Mouse (Mus musculus): ENCODE data around the gene Scamp4.
A peak's percentile ranks its signal among the peaks of the same experiment; 100 is the strongest.

Gene Scamp4

DNA sequence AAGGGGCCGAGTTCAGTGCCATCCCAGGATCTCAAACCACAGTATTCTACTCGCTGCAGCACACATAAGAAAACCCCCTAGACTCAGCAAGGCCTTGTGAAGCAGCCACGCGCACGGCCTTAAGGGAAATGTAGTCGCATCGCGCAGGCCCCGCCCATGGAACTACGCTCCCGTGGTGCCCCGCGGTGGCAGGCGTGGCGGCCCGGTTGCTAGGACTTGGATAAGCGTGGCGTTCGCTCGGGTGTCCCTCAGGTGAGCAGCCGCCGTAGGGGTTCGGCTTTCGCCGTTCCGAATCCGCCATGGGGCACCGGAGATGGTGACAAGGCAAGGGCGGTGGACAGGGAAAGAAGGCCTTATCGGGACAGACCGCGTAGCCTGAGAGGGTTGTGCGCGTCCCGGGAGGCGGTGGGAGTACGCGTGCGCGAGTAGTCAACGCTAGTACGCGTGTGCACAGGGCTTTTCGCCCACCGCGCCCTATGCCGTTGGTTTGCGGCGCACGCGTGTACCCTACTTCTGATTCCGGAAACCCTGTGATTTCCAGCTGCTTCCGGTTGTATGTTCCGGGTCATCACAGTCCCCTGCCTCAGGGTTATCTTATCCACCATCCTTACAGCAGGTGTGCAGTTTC, at the start of gene Scamp4, which contains the start of gene Adat3:
Gene Scamp4 (plus strand): TSS at position 175 of the 628 bp plus-strand sequence.
Gene Adat3 (plus strand): TSS at position 183 of the 628 bp plus-strand sequence.
- peak; percentile 91 to 94 for DNase-seq (ENCODE audit: low spot score in 2 of 2)

DNA sequence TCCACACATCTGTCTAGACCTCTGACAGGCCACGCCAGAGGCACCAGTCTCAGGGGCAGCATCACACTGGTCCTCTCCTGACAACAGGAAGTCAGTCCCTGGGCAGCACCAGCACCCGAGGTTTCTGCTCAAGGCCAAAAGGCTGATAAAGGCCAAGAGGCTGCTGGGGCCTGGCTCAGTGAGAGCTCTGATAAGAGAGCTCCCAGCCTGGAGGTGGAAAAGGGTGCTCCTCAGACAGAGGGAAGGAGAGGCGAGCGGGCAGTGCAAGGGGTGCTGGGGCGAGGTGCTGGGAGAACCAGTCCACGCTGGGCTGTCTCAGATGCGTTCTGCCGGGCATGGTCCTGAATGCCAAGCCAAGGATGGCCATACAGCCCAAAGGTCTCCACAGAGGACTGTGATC, 49.1 kb upstream of the Scamp4 start:
- DNase-seq (ENCODE audit: low spot score in 2 of 2), result no peak

DNA sequence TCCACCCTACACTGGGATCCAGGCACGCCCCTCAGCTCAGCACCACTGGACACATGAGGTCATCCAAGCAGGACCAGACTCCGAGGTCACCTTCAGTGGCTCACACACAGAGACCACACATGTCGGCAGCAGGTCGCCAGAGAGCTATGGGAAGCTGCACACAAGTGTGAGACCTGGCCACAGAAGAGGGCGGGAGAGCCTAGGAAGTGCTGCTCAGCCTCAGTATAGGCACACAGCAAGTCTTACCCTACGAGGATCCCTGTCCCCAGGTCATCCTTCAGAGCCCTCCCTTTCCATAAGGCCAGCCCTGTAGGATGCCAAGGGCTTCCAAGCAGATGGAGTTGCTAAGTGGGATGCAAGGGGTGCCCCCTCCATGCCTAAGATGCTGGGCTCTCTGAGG, 48.7 kb upstream of the Scamp4 start:
- no peak for DNase-seq (ENCODE audit: low spot score in 2 of 2)

DNA sequence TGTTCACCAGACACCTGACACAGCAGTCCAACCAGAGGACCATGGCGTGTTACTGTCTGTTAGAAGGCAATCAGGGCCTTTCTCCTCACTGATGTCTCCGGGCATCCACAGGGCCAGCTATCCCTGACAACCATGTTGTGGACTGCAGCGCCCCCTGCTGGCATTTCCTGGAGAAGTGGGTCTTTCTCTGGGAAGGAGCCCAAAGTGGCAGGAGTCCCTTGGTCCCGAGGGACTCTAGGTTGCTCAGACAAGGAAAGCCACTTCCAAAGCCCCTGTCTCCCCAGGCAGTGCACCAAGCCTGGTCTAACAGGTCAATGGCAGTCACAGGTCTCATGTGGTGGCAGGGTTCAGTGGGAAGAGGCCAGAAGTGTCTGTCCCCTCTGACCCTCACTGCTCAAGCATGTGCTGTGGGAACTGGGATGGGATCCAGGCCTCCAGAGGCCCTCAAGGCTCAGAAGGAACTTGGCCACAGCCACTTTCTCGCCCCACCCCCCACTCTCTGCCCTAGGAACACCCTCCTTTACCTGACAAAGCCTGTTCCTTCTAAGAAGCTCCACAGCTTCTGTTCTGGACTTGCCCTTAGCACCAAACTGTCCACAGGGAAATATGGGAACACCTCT, 45.2 kb upstream of the Scamp4 start:
- peak; percentile 43 to 73 for DNase-seq (ENCODE audit: low spot score in 2 of 2)

DNA sequence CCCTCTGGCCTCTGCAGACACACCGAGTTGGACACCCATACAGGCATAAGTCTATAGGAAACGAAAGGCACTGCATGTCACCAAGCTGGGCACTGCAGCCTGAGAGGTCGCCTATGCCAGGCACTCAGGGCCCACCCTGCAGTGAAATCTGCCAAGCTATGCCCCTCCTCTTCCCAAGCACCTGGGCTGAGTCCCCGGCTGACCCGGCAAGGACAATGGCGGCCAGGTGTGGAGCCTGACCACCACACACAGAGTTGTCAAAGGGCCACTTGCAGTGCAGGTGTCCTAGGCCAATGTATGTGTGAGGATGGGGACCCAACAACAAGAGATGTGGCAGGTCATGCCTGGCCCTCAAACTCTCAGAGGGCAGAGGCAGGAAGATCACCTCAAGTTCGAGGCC, 43.2 kb upstream of the Scamp4 start:
- DNase-seq (ENCODE audit: low spot score in 2 of 2), result no peak

DNA sequence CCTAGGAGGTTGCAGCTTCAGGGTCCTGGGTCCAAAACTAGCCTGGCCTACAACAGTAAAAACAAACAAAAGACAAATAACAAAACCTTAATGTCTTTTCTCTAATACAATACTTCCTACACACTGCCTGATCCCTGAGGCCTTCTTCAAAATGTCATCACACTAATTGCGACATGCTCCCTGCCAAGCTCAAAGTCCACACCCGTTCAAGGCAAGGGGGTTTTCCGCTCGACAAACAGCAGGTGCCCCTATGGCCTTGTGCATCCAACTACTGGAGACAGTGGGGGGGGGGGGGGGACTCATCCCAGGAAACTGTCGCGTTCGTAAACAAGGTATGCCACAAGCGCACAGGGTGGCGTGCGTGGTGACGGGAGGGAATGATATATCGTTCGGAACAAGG, 42.1 kb upstream of the Scamp4 start:
- DNase-seq (ENCODE audit: low spot score in 2 of 2), result no peak

DNA sequence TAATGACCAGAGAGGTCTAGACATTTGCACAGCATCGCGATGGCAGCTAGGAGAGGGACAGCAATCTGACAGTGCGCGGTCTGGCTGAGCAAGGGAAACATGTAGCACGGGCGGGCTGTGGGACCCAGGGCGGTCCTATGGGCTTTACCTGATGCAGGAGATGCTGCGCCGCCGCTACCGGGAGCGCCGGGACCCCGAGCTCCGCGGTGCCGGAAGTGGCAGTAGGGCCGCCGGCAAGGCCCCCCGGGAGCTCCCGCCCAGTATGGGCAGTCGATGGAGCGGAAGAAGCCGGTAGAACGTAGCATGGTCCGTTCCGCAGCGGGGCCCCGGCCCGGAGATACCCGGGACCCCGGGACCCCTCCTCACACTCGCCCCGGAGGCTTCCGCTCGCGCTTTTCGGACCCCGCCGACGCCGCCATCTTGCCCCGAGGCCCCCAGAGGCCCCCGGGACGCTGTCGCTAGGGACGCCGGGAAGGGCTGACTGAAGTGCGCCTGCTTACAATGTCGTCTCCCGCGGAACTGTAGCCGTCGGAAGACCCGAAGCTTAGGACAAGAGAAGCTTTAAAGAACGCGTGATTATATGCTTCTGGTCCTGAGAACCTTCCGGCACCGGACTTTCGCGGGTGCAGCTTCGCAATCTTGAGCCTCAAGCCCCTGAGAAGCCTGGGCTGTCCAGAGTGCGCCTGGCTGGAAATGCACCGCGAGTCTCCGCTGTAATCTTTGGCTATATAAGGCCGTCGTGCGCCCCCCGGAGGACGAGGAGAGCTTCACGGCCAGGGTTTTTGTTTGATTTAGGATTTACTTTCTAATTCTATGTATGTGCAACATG, 41.3 kb upstream of the Scamp4 start, which contains the start of gene Rexo1:
Gene Rexo1 (minus strand): TSS at position 445 of the 829 bp plus-strand sequence.
- peak; percentile 86 to 93 for DNase-seq (ENCODE audit: low spot score in 2 of 2)

DNA sequence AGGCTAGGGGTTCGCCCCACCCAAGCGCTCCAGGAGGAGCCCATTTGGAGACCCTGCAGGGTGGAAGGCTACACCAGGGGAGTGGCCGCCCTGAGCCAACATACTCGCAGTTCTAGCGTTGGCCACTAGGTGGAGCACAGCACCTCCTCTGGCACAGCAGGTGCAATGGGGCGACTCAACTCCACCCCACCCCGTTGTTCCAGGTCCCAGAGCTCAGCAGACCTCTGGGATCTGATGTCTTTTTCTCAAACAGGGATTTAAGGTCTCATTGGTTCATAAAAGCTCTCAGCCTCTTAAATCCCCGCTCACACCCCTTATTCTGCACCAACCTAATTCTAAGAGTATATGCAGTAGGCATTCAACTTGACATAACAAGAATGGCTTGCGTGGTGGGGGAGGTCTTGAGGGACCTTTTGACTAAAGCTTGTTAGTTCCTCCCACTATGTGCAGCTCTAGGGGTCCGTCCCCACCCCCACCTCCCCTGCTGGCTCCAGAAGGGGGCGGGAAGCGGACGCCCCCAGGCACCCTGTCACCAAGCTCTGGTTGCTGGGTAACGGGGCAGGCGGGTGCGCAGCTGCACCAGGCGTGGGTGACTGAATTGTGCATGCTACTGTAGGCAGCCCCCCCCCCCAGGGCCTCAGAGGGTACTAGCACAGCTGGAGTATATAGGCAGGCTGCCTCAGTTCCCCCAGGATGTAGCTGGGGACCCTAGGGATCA, 36.1 kb upstream of the Scamp4 start:
- peak; percentile 87 to 95 for DNase-seq (ENCODE audit: low spot score in 2 of 2)

DNA sequence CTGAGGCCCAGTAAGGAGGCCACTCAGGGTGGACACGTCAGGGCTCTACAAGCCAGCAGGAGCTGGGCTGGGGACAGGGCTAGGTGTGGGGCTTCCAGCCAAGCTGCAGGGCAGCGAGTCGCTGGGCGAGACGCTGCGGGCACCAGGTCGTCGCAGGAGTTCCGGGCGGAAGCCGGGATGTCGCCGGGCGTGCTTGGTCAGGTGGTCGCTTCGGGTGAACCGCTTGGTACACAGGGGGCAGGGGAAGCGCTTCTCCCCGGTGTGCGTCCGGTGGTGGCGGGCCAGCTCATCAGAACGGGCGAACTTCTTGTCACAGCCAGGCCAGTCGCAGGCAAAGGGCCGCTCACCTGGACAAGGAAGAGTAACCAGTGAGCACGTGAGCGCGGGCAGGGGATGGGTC, 33.8 kb upstream of the Scamp4 start:
- DNase-seq (ENCODE audit: low spot score in 2 of 2), result no peak

DNA sequence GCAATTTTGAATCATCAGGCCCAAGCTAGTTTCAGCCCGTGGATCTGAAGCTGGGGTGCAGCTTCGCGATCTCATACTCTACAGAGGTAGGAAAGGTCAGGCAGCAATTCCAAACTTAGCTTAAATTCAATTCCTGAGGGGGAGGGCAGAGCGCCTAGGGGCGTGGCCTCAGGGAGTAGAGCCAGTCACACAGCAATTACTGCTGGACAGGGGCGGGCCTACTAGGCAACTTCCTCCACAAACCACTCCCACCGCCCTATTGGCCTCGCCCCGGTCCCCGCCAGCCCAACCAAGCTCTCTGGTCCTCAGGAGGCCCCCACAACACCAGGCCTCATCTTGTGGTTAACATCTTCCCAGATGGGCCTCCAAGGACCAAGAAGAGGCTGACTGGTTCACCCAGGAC, 33.0 kb upstream of the Scamp4 start:
- no peak for DNase-seq (ENCODE audit: low spot score in 2 of 2)

DNA sequence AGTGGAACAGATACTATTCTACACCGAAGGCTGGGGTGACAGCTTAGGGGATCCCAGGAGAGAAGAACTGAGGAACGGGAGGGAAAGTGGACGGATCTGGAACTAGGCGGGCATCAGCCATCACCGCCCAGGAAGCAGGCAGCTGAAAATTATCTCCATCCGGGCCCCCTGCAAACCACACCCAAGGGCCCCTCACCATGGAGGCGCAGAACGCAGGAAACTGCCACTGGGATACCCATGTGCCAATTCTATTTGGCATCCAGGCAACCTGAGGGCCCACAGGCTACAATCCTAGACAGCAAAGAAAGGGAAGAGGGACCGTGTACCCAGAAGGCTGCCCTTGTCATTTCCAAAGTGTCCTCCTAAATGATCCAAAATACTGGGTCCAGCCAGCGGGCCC, 32.3 kb upstream of the Scamp4 start:
- DNase-seq (ENCODE audit: low spot score in 2 of 2), result no peak

DNA sequence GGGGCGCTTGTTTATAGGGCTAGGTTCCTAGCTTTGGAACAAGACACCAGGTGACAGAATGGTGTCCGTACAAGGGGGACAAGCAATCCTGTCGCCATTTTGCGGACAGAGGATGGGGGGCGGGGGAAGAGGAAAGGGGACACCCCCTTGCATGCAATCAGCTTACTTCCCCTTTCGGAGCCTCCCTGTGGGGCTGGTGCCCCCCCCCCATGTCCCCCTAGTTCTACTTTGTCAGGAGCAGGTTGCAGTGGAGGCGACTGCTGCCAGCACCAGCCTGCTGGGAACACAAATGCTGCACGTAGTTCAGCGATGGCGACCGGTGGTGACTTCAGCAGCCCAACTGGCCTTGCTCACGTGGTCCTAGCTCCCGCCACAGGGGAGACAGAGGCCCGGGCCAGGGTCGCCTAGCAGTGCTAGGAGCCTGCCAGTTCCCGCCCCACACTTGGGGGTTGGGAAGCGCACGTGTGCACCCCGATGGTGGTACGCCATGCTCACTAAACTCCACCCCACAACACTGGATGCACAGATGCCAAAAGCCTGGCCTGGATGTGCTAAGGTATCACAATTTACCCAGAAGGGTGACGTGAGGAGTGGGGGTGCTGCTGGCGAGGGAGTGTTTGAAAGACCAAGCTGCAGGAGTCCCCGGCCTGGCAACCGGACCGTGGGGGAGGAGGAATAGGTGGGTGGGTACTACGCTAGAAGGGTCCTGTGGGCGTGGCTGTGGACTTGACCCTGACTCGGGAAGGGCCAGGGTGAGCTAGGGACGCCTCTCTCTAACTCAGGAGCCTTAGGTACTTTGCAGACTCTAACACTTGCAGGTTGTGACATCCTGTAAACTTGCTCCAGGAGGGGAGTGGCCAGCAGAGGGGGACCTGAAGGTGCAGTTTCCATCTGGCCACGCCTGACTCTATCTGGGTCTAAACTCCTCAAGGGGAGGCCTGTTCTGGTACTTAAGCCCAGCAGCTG, 31.5 kb upstream of the Scamp4 start:
- DNase-seq (ENCODE audit: low spot score in 2 of 2), result no peak

DNA sequence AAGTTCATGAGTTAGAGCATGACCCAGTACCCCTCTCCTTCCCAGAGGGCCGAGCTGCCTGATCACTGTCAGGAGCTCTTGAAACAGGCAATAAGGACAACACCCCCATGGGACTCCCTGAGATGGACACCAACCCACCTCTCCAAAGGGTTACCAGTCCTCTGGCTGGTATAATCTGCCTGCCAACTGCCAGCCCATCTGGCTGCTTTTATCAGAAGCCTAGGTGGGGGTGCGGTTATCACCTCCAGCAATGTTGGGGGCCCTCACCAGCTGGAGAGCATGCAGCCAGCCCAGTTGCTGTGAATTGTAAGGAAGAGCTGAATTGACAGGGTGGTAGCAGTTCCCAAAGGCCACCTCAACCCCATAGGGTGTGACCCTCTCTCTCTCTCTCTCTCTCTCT, 30.2 kb upstream of the Scamp4 start:
- DNase-seq (ENCODE audit: low spot score in 2 of 2), result no peak

DNA sequence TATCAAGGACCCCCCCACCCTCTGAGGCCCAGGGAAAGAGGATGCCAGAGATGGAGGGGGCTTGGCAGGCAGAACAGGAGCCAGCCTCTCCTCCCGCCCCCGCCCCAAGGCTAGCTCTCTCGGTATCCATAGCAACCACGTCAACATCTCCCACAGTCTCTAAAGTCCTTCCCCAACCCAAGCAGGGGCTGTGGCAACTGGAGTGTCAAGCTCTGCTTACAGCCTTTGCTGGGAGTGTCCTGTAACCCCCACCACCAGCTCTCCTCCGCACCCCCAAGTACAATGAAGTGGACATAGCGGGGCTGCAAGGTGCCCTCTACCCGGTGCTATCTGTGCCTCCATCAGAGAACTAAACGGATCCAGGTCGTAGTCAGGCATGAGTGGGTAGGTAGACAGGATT, 28.7 kb upstream of the Scamp4 start:
- no peak for DNase-seq (ENCODE audit: low spot score in 2 of 2)

DNA sequence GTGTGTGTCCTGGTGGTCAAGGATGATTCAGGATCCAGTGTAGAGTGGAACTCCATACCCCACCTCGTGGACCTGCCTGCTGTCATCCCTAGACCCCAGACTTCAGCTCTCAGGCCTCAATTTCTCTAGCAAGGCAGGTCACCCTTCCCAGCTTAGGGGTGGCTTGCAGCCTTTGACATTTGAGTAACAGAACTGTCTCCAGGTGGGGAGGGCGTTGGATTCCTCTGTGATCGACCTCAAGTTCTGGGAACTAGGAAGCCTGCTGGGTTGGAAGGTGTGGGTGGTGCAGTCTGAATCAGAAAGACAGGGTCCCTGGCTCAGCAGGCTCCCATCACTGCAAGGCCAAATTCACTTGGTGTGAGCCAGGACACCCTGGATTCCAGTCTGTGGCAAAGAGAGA, 27.8 kb upstream of the Scamp4 start:
- DNase-seq (ENCODE audit: low spot score in 2 of 2), result no peak

DNA sequence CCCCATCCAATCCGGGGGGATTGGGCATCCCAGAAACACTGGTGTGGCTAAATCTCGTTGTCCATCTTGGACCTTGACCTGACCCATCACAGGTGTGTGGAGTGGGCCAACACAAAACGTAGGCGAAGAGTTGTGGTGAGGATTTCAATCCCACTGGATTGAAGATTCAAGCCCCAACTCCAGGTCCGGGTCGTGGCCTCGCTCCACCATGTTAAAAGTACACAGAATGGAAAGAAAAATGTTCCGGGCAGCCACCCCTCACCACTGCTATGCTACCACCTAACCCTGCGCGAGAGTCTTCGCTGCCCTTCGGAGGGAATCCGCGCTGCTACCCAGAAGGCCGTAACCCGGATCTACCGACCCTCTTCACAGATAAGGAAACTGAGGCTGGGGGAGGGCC, 26.7 kb upstream of the Scamp4 start:
- DNase-seq (ENCODE audit: low spot score in 2 of 2), result no peak

DNA sequence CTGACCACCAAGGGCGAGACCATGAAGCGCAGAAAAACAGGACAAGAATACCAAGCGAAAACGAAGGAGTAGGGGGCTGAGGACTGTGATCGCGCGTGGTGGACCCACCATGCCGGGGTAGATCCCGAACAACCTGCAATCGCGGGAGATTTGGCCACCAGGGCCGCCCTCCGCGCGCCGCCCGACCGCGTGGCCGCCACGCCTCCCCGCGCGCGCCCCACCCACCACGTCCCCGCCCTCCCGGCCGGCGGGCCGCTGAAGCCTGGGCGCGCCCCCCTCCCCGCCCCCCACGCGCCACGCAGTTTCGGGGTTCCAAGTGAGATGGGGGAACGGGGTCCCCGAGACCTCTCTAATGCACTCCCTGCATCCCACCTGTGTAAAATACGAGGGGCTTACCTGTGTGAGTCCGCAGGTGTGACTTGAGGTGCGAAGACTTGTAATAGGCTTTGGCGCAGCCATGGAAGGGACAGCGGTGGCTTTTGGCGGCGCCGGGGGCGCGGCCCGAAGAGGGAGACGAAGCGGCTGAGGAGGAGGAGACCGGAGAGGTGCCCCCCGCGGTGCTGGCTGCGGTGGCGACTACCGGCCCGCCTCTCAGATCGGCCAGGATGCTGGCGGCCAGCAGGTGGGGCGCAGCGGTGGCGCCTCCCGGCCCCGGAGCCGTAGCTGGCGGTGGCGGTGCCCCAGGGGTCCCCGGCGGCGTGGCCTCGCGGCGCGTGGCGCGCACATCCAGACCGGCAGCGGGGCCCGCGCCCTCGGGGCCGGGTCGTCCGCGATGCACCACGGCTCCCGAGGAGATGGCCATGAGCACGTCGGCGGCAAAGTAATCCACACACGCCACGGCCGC, 26.1 kb upstream of the Scamp4 start:
- peak; percentile 47 to 51 for DNase-seq (ENCODE audit: low spot score in 2 of 2)

DNA sequence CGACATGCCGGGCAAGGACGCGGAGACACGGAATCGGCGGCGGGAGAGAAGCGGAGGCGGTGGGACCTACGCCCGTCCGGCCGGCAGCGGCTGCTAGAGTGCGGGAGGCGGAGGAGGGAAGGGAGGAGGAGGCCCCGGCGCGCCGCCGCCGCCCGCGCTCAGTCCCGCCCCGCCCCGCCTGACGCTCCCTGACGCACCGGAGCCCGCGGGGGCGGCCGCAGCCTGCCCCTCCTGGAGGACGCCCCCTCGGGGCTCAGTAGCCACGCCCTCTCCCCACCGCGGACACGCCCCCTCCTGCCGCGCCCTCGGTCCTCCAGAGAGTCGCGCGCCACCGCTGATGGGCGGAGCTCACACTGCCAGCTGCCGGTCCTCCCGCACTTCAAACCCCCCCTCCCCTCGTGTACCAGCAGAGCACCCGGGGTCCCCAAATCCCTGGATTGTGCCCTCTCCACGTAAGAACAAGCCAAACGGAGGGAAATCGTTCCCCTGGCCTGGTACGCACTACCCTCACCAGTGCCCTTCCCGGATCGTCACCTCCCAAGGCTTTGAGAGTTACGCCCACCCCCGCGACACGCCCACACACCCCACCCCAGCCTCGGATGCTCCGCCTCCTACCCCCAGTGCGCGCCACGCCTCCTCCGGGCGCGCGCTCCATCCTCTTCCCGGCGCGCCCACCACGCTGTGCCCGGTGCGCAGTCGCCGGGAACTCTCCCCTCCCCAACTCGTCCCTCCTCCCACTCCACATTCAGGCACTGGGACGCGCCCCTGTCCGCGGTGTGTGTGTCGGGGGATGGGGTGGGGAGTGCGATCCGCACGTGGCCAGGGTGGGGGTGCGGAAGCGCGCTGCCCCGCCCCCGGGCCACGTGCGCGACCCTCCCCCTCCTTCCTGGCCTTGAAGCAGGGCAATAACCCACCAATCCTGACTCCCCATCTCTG, 25.2 kb upstream of the Scamp4 start, which contains the start of gene Klf16:
Gene Klf16 (minus strand): TSS at position 127 of the 936 bp plus-strand sequence.
- DNase-seq (ENCODE audit: low spot score in 2 of 2), result peak; percentile 98 to 99

Measured in thymus, postnatal 10 days (tissue).